Mouse (Mus musculus): Measurements from ENCODE around the gene Blvrb. TPM values are rescaled to one million over a fixed set of nuclear protein-coding genes. Genes with fewer than 3 reads are reported as not detected.

The Blvrb gene
- 8.9 and 17.3 TPM in 2 replicates for polyA plus RNA-seq (2014; fragmentation: Nextera tagmentation; extraction: Ambion mirVana)

DNA sequence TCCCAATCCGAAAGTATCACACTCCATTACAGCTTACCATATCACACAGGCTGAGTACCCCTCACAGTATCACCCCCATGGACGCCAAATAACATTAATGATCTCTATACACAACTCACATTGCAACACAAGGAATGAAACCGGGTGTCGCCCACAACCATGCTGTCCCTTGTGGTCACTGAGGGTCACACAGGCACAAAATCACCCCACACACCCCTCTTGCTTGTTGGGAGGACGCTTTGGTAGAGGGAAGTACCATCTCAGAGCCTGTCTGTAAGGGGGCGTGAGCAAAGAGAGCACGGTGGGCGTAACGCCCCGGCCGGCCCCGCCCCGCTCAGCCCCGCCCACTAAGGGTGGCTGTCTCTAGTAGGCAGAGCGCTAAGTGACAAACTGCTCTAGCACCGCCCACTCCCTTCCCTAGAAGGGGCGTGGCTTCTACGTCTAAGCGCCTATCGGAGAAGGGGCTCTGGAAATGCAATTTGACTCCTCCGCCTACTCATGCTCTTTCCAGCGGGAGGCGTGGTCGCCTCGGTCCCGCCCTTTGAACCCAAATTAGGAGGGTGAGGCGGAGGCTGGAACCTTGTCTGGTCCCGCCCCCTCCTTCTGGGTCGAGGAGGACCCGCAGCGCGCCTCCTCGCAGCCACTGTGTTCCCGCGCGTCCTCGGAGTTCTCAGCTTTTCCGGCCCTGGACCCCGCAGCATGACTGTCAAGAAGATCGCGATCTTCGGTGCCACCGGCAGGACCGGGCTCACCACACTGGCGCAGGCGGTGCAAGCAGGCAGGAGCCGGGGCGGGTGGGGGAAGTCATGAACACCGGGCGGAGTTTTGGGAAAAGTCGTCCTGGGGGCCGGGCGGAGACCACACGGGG lies at the start of gene Blvrb, which contains the start of gene Sptbn4:
TSS of gene Blvrb (plus strand) at position 560 of the 868 bp plus-strand sequence.
TSS of gene Sptbn4 (minus strand) at position 268 of the 868 bp plus-strand sequence.
- DNase-seq (peak; percentile 97), ATAC-seq (ENCODE audit: low FRiP score, low TSS enrichment) (peak; percentile 93)
- WGBS, result under 1% methylated on average over 54 of the region's 54 CpGs
- peak within 1 kb of the TSS; percentile 61 for H3K4me3 ChIP-seq (replicated peaks; ENCODE audit: low read depth, low read length)
- H3K4me2 ChIP-seq (ENCODE audit: low read length), result peak within 1 kb of the TSS; percentile 90
- H3K9me3 ChIP-seq (ENCODE audit: control insufficient read depth, low read length), result no peaks in the 10 kb centered on the region
- peaks cover 13% of the 10 kb centered on the region; the same call in 1 of the 2 replicates for H3K4me1 ChIP-seq (ENCODE audit: control insufficient read depth, insufficient read depth, low read length)
- H3K9ac ChIP-seq (replicated peaks; ENCODE audit: low read length), result peak within 1 kb of the TSS; percentile 85
- 0 out of 2 replicates have a peak, but pooled peaks cover 3% of the 10 kb centered on the region for H3K27me3 ChIP-seq (ENCODE audit: control insufficient read depth, insufficient read depth, low read length)
- no peaks in the 10 kb centered on the region for H3K36me3 ChIP-seq (ENCODE audit: control insufficient read depth, insufficient read depth, low read length)
- H3K27ac ChIP-seq (replicated peaks; ENCODE audit: low read depth, low read length), result peak within 1 kb of the TSS; percentile 70

DNA sequence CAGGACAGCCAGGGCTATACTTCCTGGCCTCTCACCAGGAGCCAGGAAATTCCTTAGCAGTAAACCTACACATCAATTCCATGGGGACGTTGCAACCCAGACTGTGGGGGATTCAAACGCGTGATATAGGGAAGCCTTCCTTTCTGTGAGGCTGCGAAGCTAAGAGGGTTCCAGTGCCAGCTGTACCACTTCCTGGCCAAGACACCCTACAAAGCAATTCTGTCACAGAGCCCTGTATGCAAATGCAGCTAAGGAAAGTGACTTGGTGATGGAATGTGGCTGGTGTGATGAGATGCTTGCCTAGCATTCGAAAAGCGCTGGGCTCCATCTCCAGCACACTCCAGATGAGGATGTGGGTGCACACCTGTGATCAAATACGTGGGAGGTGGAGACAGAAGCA lies 47.2 kb upstream of the Blvrb start:
- H3K27me3 ChIP-seq (ENCODE audit: control insufficient read depth, insufficient read depth, low read length), result peaks cover 65% of the 10 kb centered on the region
- no peak for DNase-seq
- no peak overlapping the region for H3K4me2 ChIP-seq (ENCODE audit: low read length)
- no peak overlapping the region for H3K27ac ChIP-seq (replicated peaks; ENCODE audit: low read depth, low read length)
- 84% methylated on average over 7 of the region's 7 CpGs for WGBS
- ATAC-seq (ENCODE audit: low FRiP score, low TSS enrichment), result no peak
- H3K4me3 ChIP-seq (replicated peaks; ENCODE audit: low read depth, low read length), result no peak overlapping the region
- H3K9me3 ChIP-seq (ENCODE audit: control insufficient read depth, low read length), result peaks cover 5% of the 10 kb centered on the region; the same call in 1 of the 2 replicates
- H3K36me3 ChIP-seq (ENCODE audit: control insufficient read depth, insufficient read depth, low read length), result 0 out of 2 replicates have a peak, but pooled peaks cover 2% of the 10 kb centered on the region
- no peak overlapping the region for H3K9ac ChIP-seq (replicated peaks; ENCODE audit: low read length)
- no peaks in the 10 kb centered on the region for H3K4me1 ChIP-seq (ENCODE audit: control insufficient read depth, insufficient read depth, low read length)

DNA sequence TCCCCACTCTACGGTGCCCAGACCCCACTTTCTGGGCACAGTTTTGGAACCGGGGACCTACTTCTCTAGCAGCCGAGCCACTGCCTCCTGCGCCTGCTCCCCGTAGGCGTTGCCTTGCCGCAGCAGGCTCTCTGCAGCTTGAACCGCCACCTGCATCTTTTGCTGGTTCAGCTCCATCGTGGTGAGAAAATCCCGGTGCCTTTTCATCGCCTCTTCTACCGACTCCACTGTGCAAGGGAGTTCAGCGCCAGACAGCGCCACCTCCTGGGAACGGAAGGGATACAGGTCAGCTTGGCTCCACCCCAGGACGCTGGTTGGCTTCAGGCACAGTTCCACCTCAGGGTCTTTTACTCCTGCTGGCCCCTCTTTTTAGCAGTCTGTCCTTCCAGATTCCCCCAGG lies 45.1 kb upstream of the Blvrb start:
- H3K36me3 ChIP-seq (ENCODE audit: control insufficient read depth, insufficient read depth, low read length), result 0 out of 2 replicates have a peak, but pooled peaks cover 2% of the 10 kb centered on the region
- H3K4me3 ChIP-seq (replicated peaks; ENCODE audit: low read depth, low read length), result no peak overlapping the region
- no peaks in the 10 kb centered on the region for H3K4me1 ChIP-seq (ENCODE audit: control insufficient read depth, insufficient read depth, low read length)
- H3K27me3 ChIP-seq (ENCODE audit: control insufficient read depth, insufficient read depth, low read length), result peaks cover 67% of the 10 kb centered on the region
- H3K4me2 ChIP-seq (ENCODE audit: low read length), result no peak overlapping the region
- no peak overlapping the region for H3K27ac ChIP-seq (replicated peaks; ENCODE audit: low read depth, low read length)
- ATAC-seq (ENCODE audit: low FRiP score, low TSS enrichment) (no peak), DNase-seq (peak; percentile 73)
- no peak overlapping the region for H3K9ac ChIP-seq (replicated peaks; ENCODE audit: low read length)
- H3K9me3 ChIP-seq (ENCODE audit: control insufficient read depth, low read length), result peaks cover 5% of the 10 kb centered on the region; the same call in 1 of the 2 replicates
- WGBS, result 11% methylated on average over 16 of the region's 16 CpGs

DNA sequence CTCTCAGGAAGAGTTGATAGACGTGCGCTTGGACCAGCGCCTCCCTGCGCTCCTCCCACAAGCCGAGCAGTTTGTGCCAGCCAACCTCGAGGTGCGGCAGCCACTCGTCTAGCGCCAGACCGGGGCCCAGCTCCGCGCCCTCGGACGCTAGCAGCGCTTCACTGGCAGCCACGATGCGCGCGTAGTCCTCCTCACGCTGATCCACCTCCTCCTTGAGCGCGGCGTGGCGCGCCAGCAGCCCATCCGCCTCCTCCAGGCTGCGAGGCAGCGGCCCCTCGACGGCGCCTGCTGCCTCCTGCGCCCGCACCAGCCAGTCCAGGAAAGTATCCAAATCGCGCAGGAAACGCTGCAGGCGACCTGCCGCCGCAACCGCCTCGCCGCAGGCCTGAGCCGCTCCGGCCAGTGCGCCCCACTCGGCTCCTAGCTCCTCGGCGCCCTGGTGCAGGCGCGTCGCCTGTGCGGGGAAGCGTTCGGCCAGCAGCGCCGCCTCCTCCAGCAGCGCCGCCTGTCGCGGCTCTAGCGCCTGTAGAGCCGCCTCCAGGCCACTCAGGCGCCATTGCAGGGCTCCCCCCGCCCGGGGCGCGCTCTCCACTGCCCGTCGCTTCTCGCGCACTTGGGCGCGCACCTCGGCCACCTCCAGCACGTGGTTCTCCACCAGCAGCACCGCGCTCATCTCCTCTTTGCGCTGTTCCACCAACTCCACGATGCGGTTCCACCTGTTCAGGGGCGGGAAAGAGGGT lies 43.4 kb upstream of the Blvrb start:
- Histone ChIP-seq H3K9ac (replicated peaks; ENCODE audit: low read length) (no peak overlapping the region), H3K4me2 (ENCODE audit: low read length) (no peak overlapping the region), H3K27me3 (ENCODE audit: control insufficient read depth, insufficient read depth, low read length) (peaks cover 79% of the 10 kb centered on the region), H3K27ac (replicated peaks; ENCODE audit: low read depth, low read length) (no peak overlapping the region), H3K9me3 (ENCODE audit: control insufficient read depth, low read length) (peaks cover 5% of the 10 kb centered on the region; the same call in 1 of the 2 replicates), H3K4me1 (ENCODE audit: control insufficient read depth, insufficient read depth, low read length) (peaks cover 7% of the 10 kb centered on the region; the same call in 1 of the 2 replicates), H3K4me3 (replicated peaks; ENCODE audit: low read depth, low read length) (peak overlapping the region; percentile 3; the same call in 1 of the 2 replicates), H3K36me3 (ENCODE audit: control insufficient read depth, insufficient read depth, low read length) (no peaks in the 10 kb centered on the region)
- 6% methylated on average over 81 of the region's 81 CpGs for WGBS
- DNase-seq (peak; percentile 37), ATAC-seq (ENCODE audit: low FRiP score, low TSS enrichment) (no peak)

DNA sequence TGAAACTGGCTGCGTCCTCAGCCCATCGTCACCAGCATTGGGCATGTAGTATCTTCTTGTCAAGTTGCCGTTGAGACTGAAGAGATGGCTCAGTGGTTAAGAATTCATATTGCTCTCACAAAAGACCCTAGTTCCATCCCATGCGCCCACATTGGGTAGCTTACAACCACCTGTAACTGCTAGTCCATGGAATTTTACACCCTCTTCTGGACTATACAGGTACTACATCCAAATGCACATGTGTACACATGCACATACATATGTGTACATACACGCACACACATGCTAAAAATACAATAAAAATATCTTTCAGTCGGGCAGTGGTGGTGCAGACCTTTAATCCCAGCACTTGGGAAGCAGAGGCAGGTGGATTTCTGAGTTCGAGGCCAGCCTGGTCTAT lies 41.3 kb upstream of the Blvrb start:
- DNase-seq (no peak), ATAC-seq (ENCODE audit: low FRiP score, low TSS enrichment) (no peak)
- no peaks in the 10 kb centered on the region for H3K36me3 ChIP-seq (ENCODE audit: control insufficient read depth, insufficient read depth, low read length)
- H3K27me3 ChIP-seq (ENCODE audit: control insufficient read depth, insufficient read depth, low read length), result peaks cover 77% of the 10 kb centered on the region
- H3K4me3 ChIP-seq (replicated peaks; ENCODE audit: low read depth, low read length), result no peak overlapping the region
- H3K9me3 ChIP-seq (ENCODE audit: control insufficient read depth, low read length), result peaks cover 5% of the 10 kb centered on the region; the same call in 1 of the 2 replicates
- peaks cover 7% of the 10 kb centered on the region; the same call in 1 of the 2 replicates for H3K4me1 ChIP-seq (ENCODE audit: control insufficient read depth, insufficient read depth, low read length)
- 82% methylated on average over 7 of the region's 7 CpGs for WGBS
- H3K4me2 ChIP-seq (ENCODE audit: low read length), result no peak overlapping the region
- no peak overlapping the region for H3K9ac ChIP-seq (replicated peaks; ENCODE audit: low read length)
- H3K27ac ChIP-seq (replicated peaks; ENCODE audit: low read depth, low read length), result no peak overlapping the region

DNA sequence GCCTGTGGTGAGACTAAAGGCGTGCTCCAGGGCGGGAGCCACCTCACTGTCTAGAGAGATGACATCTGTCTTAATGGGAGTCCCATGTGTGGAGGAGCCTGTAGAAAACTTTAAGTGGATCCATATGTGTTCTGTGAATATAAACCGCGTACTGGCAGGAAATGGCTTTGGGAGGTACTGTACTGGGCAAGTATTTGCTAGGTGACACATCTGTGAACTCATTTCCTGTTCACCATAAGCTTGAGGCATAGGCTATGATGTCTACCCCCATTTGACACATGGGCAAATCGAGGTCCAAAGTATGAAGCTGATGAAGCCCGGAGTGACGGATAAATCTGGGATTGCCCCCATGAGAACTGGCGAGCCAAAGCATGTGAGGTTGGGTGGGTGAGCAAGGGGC lies 40.0 kb upstream of the Blvrb start:
- no peak overlapping the region for H3K4me3 ChIP-seq (replicated peaks; ENCODE audit: low read depth, low read length)
- H3K9ac ChIP-seq (replicated peaks; ENCODE audit: low read length), result no peak overlapping the region
- DNase-seq, result no peak
- 58% methylated on average over 8 of the region's 8 CpGs for WGBS
- peaks cover 7% of the 10 kb centered on the region; the same call in 1 of the 2 replicates for H3K4me1 ChIP-seq (ENCODE audit: control insufficient read depth, insufficient read depth, low read length)
- H3K36me3 ChIP-seq (ENCODE audit: control insufficient read depth, insufficient read depth, low read length), result no peaks in the 10 kb centered on the region
- H3K27ac ChIP-seq (replicated peaks; ENCODE audit: low read depth, low read length), result no peak overlapping the region
- ATAC-seq (ENCODE audit: low FRiP score, low TSS enrichment), result no peak
- H3K27me3 ChIP-seq (ENCODE audit: control insufficient read depth, insufficient read depth, low read length), result peaks cover 73% of the 10 kb centered on the region
- peaks cover 8% of the 10 kb centered on the region; the same call in 1 of the 2 replicates for H3K9me3 ChIP-seq (ENCODE audit: control insufficient read depth, low read length)
- no peak overlapping the region for H3K4me2 ChIP-seq (ENCODE audit: low read length)

DNA sequence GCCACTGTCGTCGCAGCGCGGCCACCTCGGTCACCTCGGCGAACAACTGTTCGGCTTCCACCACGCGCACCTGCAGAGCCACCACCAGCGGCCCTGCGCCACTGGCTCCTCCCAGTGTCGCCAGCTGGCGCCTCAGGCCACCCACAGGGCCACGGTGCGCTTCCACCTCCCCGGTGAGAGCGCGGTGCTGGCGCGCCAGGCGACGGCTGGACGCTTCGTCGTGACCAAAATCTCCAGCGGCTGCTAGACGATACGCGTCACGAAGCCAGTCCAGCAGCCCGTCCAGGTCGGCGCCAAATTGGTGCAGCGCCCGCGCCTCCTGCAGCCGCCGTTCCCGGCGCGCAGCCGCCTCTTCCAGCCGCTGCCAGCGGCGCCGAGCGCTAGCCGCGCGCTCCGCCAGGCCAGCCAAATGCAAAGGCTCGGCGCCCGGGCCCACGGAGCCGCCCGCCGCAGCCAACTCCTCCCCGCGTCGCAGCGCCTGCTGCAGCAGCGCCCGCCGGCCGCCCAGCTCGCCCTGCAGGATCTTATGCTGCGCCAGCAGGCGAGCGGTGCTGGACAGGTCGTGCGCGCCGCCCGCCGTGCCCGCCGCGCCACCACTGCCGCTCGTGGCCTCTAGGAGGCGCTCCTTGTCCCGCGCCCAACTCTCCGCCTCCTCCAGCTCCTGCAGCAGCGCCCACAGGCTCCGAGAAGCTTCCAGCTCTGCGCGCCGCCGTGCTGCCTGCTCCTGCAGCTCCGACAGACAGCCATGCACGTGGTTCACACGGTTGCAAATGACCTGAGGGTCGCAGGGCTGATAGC lies 39.2 kb upstream of the Blvrb start:
- DNase-seq, result peak; percentile 78
- Histone ChIP-seq H3K27me3 (ENCODE audit: control insufficient read depth, insufficient read depth, low read length) (peaks cover 66% of the 10 kb centered on the region), H3K9me3 (ENCODE audit: control insufficient read depth, low read length) (peaks cover 3% of the 10 kb centered on the region; the same call in 1 of the 2 replicates), H3K4me1 (ENCODE audit: control insufficient read depth, insufficient read depth, low read length) (peaks cover 7% of the 10 kb centered on the region; the same call in 1 of the 2 replicates), H3K36me3 (ENCODE audit: control insufficient read depth, insufficient read depth, low read length) (no peaks in the 10 kb centered on the region), H3K27ac (replicated peaks; ENCODE audit: low read depth, low read length) (no peak overlapping the region), H3K9ac (replicated peaks; ENCODE audit: low read length) (peak overlapping the region; percentile 26; the same call in 1 of the 2 replicates), H3K4me3 (replicated peaks; ENCODE audit: low read depth, low read length) (peak overlapping the region; percentile 34), H3K4me2 (ENCODE audit: low read length) (peak overlapping the region; percentile 62)
- 2% methylated on average over 96 of the region's 96 CpGs for WGBS
- peak; percentile 63 for ATAC-seq (ENCODE audit: low FRiP score, low TSS enrichment)

DNA sequence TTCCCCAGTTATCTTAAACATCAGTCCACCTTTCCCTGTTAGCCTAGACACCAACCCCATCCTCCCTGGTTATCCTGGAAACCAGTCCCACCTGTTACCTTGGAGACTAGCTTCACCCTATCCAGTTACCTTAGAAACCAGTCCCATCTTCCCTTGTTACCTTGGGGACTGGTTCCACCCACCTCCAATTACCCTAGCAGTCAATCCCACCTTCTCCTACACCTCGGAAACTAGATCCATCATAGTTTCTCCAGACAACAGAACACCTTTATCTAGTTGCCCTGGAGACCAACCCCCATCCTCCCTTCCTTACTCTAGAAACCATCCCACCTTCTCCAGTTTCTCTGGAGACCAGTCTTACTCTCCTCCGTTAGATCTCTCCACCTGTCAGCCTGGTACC lies 30.6 kb upstream of the Blvrb start:
- no peak for ATAC-seq (ENCODE audit: low FRiP score, low TSS enrichment)
- H3K27me3 ChIP-seq (ENCODE audit: control insufficient read depth, insufficient read depth, low read length), result no peaks in the 10 kb centered on the region
- H3K36me3 ChIP-seq (ENCODE audit: control insufficient read depth, insufficient read depth, low read length), result no peaks in the 10 kb centered on the region
- no peaks in the 10 kb centered on the region for H3K4me1 ChIP-seq (ENCODE audit: control insufficient read depth, insufficient read depth, low read length)
- H3K4me3 ChIP-seq (replicated peaks; ENCODE audit: low read depth, low read length), result no peak overlapping the region
- no peak for DNase-seq
- H3K9ac ChIP-seq (replicated peaks; ENCODE audit: low read length), result no peak overlapping the region
- WGBS, result 79% methylated on average over 2 of the region's 2 CpGs
- H3K9me3 ChIP-seq (ENCODE audit: control insufficient read depth, low read length), result peaks cover 3% of the 10 kb centered on the region; the same call in 1 of the 2 replicates
- no peak overlapping the region for H3K4me2 ChIP-seq (ENCODE audit: low read length)
- H3K27ac ChIP-seq (replicated peaks; ENCODE audit: low read depth, low read length), result no peak overlapping the region
